Mouse (Mus musculus): ENCODE data around the gene Dupd1. TPM values are rescaled to one million over a fixed set of nuclear protein-coding genes. Genes with fewer than 3 reads are reported as not detected.
"Not testable (repeated sequence)": the region's sequence is repeated elsewhere in the genome, so short reads cannot be mapped to it uniquely, and the experiment has no call there.

Gene Dupd1
- polyA plus RNA-seq, 1 experiment from 2014 or later = 0.18 TPM

DNA sequence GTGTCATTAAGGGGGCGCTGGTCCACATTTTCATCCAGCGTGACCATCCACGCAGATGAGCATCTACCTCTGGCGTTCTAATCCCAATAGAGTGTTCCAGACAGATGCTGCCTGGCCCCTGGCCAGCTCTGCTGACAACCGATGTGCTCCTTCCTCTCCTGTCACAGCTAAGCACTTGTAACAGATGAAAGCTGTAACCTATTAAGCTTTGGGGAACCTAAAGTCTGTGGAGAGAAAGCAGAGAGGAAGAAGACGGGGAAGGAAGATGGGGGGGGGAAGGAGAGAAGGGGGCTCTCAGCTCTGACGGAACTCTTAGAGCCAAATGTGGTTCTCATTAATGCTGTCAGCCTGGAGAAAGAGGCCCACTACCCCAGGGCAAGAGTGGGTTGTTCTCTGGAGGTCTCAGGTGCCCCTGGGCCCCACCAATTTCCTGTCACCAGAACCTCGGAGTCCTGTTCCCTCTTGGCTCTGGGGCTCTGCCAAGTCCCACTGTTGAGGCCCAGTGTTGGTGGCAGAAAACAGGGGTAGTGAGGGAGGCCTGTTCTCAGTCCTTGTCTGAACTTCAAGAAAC lies 34.7 kb downstream of the Dupd1 start:
- ATAC-seq (replicated peaks; ENCODE audit: insufficient number of reproducible peaks, low FRiP score, low TSS enrichment, low read depth) = peak; percentile 68
- no peaks in the 10 kb centered on the region for H3K36me3 ChIP-seq (replicated peaks; ENCODE audit: control insufficient read depth, insufficient read depth, low read depth, low read length)
- H3K27ac ChIP-seq (replicated peaks; ENCODE audit: low read depth, low read length) = peak overlapping the region; percentile 83
- DNase-seq (ENCODE audit: low spot score) = peak; percentile 88
- WGBS = 23% methylated on average over 8 of the region's 8 CpGs
- no peaks in the 10 kb centered on the region for H3K9me3 ChIP-seq (replicated peaks; ENCODE audit: control insufficient read depth, low read length)
- no peaks in the 10 kb centered on the region; the same call in 1 of the 2 replicates for H3K4me1 ChIP-seq (ENCODE audit: control insufficient read depth, insufficient read depth, low read length)
- no peak overlapping the region for H3K4me3 ChIP-seq (ENCODE audit: low read depth, low read length)
- no peak overlapping the region for H3K9ac ChIP-seq (replicated peaks; ENCODE audit: low read length)
- H3K27me3 ChIP-seq (ENCODE audit: control insufficient read depth, insufficient read depth, low read length) = no peaks in the 10 kb centered on the region
- no peak overlapping the region for H3K4me2 ChIP-seq (ENCODE audit: low read depth, low read length)

DNA sequence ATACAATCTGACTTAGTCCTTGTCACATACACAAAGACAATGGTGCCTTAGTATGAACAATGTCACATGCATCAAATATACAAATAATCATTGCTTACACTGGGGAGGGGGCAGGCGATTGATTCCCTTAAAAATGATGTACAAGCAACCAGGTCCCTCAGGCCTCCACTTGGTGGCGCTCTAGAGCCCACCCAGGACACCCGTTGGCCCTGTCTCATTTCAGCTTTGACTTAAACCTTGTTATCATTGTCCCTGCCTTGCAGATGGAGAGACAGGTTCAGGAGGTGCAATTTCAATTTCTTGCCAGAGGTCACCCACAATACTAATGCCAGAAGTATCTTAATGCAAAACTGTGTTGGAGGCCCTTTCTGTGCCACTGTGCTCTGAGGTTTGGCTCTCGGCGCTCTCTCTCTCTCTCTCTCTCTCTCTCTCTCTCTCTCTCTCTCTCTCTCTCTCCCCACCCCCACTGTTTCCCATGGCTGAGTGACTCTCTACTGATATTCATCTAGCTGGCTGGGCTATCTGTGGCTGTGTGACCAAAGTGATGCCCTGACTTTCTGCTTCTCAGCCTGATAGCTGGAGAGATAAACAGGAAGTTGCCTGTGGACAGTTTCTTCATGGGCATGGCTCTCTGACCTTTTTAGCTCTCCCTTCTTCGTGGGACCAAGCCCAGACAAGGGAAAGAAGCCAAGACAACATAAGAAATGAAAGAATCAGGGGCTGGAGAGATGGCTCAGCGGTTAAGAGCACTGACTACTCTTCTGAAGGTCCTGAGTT lies 35.7 kb downstream of the Dupd1 start:
- H3K9me3 ChIP-seq (replicated peaks; ENCODE audit: control insufficient read depth, low read length) = no peaks in the 10 kb centered on the region
- WGBS = 39% methylated on average over 7 of the region's 7 CpGs
- ATAC-seq (replicated peaks; ENCODE audit: insufficient number of reproducible peaks, low FRiP score, low TSS enrichment, low read depth) (no peak), DNase-seq (ENCODE audit: low spot score) (peak; percentile 70)
- H3K4me2 ChIP-seq (ENCODE audit: low read depth, low read length) = no peak overlapping the region
- no peak overlapping the region for H3K4me3 ChIP-seq (ENCODE audit: low read depth, low read length)
- no peaks in the 10 kb centered on the region; the same call in 1 of the 2 replicates for H3K4me1 ChIP-seq (ENCODE audit: control insufficient read depth, insufficient read depth, low read length)
- H3K27me3 ChIP-seq (ENCODE audit: control insufficient read depth, insufficient read depth, low read length) = no peaks in the 10 kb centered on the region
- no peaks in the 10 kb centered on the region for H3K36me3 ChIP-seq (replicated peaks; ENCODE audit: control insufficient read depth, insufficient read depth, low read depth, low read length)
- H3K9ac ChIP-seq (replicated peaks; ENCODE audit: low read length) = no peak overlapping the region
- H3K27ac ChIP-seq (replicated peaks; ENCODE audit: low read depth, low read length) = peak overlapping the region; percentile 43

- no peak for ATAC-seq (replicated peaks; ENCODE audit: insufficient number of reproducible peaks, low FRiP score, low TSS enrichment, low read depth)
Measured at GRCm38 (mm10) chr14:21676223-21676622, 38.2 kb downstream of the Dupd1 start.

DNA sequence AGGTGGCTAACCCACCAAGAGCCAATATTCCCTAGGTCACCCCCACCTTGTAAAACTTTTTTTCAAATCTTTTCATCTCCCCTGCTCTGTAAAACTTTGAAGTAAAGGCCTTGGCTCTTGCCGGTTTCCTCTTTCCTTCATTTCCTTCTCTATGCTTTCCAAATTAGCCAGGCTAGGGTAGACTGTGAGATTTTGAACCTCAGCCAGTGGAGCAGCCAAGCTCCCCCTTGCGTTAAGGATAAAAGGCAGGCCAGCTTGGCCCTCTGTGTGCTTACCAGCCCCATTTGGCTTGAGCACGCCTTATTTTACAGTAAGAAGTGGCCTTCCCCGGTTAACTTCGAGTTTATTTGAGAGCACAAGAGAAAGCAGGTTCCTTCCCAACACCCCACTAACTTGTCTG lies 39.9 kb downstream of the Dupd1 start:
- 69% methylated on average over 5 of the region's 5 CpGs for WGBS
- no peak for DNase-seq (ENCODE audit: low spot score)
- Histone ChIP-seq H3K4me3 (ENCODE audit: low read depth, low read length) (no peak overlapping the region), H3K27ac (replicated peaks; ENCODE audit: low read depth, low read length) (no peak overlapping the region), H3K4me2 (ENCODE audit: low read depth, low read length) (no peak overlapping the region), H3K9ac (replicated peaks; ENCODE audit: low read length) (no peak overlapping the region), H3K4me1 (ENCODE audit: control insufficient read depth, insufficient read depth, low read length) (no peaks in the 10 kb centered on the region), H3K9me3 (replicated peaks; ENCODE audit: control insufficient read depth, low read length) (no peaks in the 10 kb centered on the region), H3K36me3 (replicated peaks; ENCODE audit: control insufficient read depth, insufficient read depth, low read depth, low read length) (no peaks in the 10 kb centered on the region; the same call in 1 of the 2 replicates), H3K27me3 (ENCODE audit: control insufficient read depth, insufficient read depth, low read length) (no peaks in the 10 kb centered on the region)
- no peak for ATAC-seq (replicated peaks; ENCODE audit: insufficient number of reproducible peaks, low FRiP score, low TSS enrichment, low read depth)

More at GRCm38 (mm10) chr14:21676223-21676622, 38.2 kb downstream of the Dupd1 start:
- WGBS = 88% methylated on average over 2 of the region's 2 CpGs
- Histone ChIP-seq H3K27me3 (ENCODE audit: control insufficient read depth, insufficient read depth, low read length) (no peaks in the 10 kb centered on the region), H3K9me3 (replicated peaks; ENCODE audit: control insufficient read depth, low read length) (no peaks in the 10 kb centered on the region), H3K27ac (replicated peaks; ENCODE audit: low read depth, low read length) (0 out of 2 replicates have a peak overlapping the region, but pooled peaks have one; percentile 43), H3K4me1 (ENCODE audit: control insufficient read depth, insufficient read depth, low read length) (no peaks in the 10 kb centered on the region), H3K4me3 (ENCODE audit: low read depth, low read length) (no peak overlapping the region), H3K9ac (replicated peaks; ENCODE audit: low read length) (no peak overlapping the region), H3K36me3 (replicated peaks; ENCODE audit: control insufficient read depth, insufficient read depth, low read depth, low read length) (no peaks in the 10 kb centered on the region), H3K4me2 (ENCODE audit: low read depth, low read length) (no peak overlapping the region)
- no peak for DNase-seq (ENCODE audit: low spot score)

- WGBS = 53% methylated on average over 4 of the region's 4 CpGs
- no peak for ATAC-seq (replicated peaks; ENCODE audit: insufficient number of reproducible peaks, low FRiP score, low TSS enrichment, low read depth)
- no peaks in the 10 kb centered on the region; the same call in 1 of the 2 replicates for H3K36me3 ChIP-seq (replicated peaks; ENCODE audit: control insufficient read depth, insufficient read depth, low read depth, low read length)
- H3K9me3 ChIP-seq (replicated peaks; ENCODE audit: control insufficient read depth, low read length) = no peaks in the 10 kb centered on the region
- no peaks in the 10 kb centered on the region for H3K27me3 ChIP-seq (ENCODE audit: control insufficient read depth, insufficient read depth, low read length)
- H3K4me1 ChIP-seq (ENCODE audit: control insufficient read depth, insufficient read depth, low read length) = no peaks in the 10 kb centered on the region
- no peak for DNase-seq (ENCODE audit: low spot score)
- H3K9ac ChIP-seq (replicated peaks; ENCODE audit: low read length) = no peak overlapping the region; the same call in 1 of the 2 replicates
- no peak overlapping the region for H3K27ac ChIP-seq (replicated peaks; ENCODE audit: low read depth, low read length)
- no peak overlapping the region for H3K4me2 ChIP-seq (ENCODE audit: low read depth, low read length)
- H3K4me3 ChIP-seq (ENCODE audit: low read depth, low read length) = no peak overlapping the region
Measured at GRCm38 (mm10) chr14:21673100-21673499, 41.3 kb downstream of the Dupd1 start.

DNA sequence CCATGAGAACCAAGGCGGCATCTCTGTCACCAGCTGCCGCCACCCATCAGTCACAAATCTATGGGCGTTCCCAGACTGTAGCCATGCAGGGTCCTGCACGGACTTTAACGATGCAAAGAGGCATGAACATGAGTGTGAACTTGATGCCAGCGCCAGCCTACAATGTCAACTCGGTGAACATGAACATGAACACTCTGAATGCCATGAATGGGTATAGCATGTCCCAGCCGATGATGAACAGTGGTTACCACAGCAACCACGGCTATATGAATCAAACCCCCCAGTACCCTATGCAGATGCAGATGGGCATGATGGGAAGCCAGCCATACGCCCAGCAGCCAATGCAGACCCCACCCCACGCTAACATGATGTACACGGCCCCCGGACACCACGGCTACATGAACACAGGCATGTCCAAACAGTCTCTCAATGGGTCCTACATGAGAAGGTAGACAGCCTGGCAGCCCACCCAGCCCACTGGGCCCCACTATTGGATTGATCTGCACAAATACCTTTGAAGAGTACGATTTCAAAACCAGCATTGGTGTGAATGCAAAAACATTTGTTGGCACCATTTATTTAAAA lies 43.9 kb downstream of the Dupd1 start:
- H3K36me3 ChIP-seq (replicated peaks; ENCODE audit: control insufficient read depth, insufficient read depth, low read depth, low read length) = not testable (repeated sequence)

GRCm38 (mm10) chr14:21669633-21670421 lies 44.5 kb downstream of the Dupd1 start:
- ATAC-seq (replicated peaks; ENCODE audit: insufficient number of reproducible peaks, low FRiP score, low TSS enrichment, low read depth) (0 out of 2 replicates have a peak, but pooled peaks have one; percentile 32), DNase-seq (ENCODE audit: low spot score) (no peak)
- 73% methylated on average over 11 of the region's 11 CpGs for WGBS
- Histone ChIP-seq H3K9me3 (replicated peaks; ENCODE audit: control insufficient read depth, low read length) (no peaks in the 10 kb centered on the region), H3K4me3 (ENCODE audit: low read depth, low read length) (no peak overlapping the region), H3K9ac (replicated peaks; ENCODE audit: low read length) (no peak overlapping the region), H3K27ac (replicated peaks; ENCODE audit: low read depth, low read length) (no peak overlapping the region), H3K4me2 (ENCODE audit: low read depth, low read length) (no peak overlapping the region), H3K27me3 (ENCODE audit: control insufficient read depth, insufficient read depth, low read length) (no peaks in the 10 kb centered on the region), H3K4me1 (ENCODE audit: control insufficient read depth, insufficient read depth, low read length) (no peaks in the 10 kb centered on the region), H3K36me3 (replicated peaks; ENCODE audit: control insufficient read depth, insufficient read depth, low read depth, low read length) (no peaks in the 10 kb centered on the region; the same call in 1 of the 2 replicates)

More for the DNA sequence above, 43.9 kb downstream of the Dupd1 start:
- H3K4me1 ChIP-seq (ENCODE audit: control insufficient read depth, insufficient read depth, low read length); H3K9me3 ChIP-seq (replicated peaks; ENCODE audit: control insufficient read depth, low read length); H3K27me3 ChIP-seq (ENCODE audit: control insufficient read depth, insufficient read depth, low read length); H3K9ac ChIP-seq (replicated peaks; ENCODE audit: low read length); DNase-seq (ENCODE audit: low spot score); H3K4me3 ChIP-seq (ENCODE audit: low read depth, low read length); H3K27ac ChIP-seq (replicated peaks; ENCODE audit: low read depth, low read length); H3K4me2 ChIP-seq (ENCODE audit: low read depth, low read length): not testable (repeated sequence)
- ATAC-seq (replicated peaks; ENCODE audit: insufficient number of reproducible peaks, low FRiP score, low TSS enrichment, low read depth) = 0 out of 2 replicates have a peak, but pooled peaks have one; percentile 17
- 90% methylated on average over 15 of the region's 15 CpGs for WGBS

All from embryonic facial prominence, embryonic 11.5 days (tissue).